Mouse (Mus musculus) kidney, postnatal 0 days (tissue): ENCODE measurements around the gene Podxl. TPM values are rescaled to one million over a fixed set of nuclear protein-coding genes. Genes with fewer than 3 reads are reported as not detected.

Experiments
- ATAC-seq: fragments of 200-750 bp; cut with Nextera tagmentation; replicated peaks from 2 replicates; pipeline ENCODE4 v1.8.0; 2017; ENCODE audit warnings: low read depth, moderate number of reproducible peaks, moderate TSS enrichment, moderate library complexity; ENCODE audit not compliant: low FRiP score
- DNase-seq: peaks from one replicate; pipeline ENCODE4 v3.0.0-alpha.2; 2016; ENCODE audit warnings: low spot score
- H3K27ac ChIP-seq: fragments of 300-500 bp; sonication (generic); 2 replicates; pipeline ENCODE4 v1.5.1; 2014; ENCODE audit warnings: mild to moderate bottlenecking
- H3K27me3 ChIP-seq: fragments of 300-500 bp; sonication (generic); 2 replicates; pipeline ENCODE4 v1.6.1; 2014; ENCODE audit warnings: low read length, mixed read lengths; ENCODE audit not compliant: insufficient read depth
- H3K36me3 ChIP-seq: fragments of 300-500 bp; sonication (generic); 2 replicates; pipeline ENCODE4 v1.6.1; 2014; ENCODE audit warnings: low read length, mixed read lengths; ENCODE audit not compliant: insufficient read depth
- H3K4me1 ChIP-seq: fragments of 300-500 bp; sonication (generic); replicated peaks from 2 replicates; pipeline ENCODE4 v1.6.1; 2014; ENCODE audit warnings: antibody characterized with exemption, low read length, mixed read lengths; ENCODE audit not compliant: insufficient read depth
- H3K4me2 ChIP-seq: fragments of 300-500 bp; sonication (generic); 2 replicates; pipeline ENCODE4 v1.6.1; 2014; ENCODE audit warnings: mild to moderate bottlenecking, low read length, moderate library complexity, mixed read lengths
- H3K4me3 ChIP-seq: fragments of 300-500 bp; sonication (generic); replicated peaks from 2 replicates; pipeline ENCODE4 v1.5.1; 2014; ENCODE audit warnings: low read depth, low read length
- H3K9ac ChIP-seq: fragments of 300-500 bp; sonication (generic); 2 replicates; pipeline ENCODE4 v1.6.1; 2014; ENCODE audit warnings: low read depth, low read length
- H3K9me3 ChIP-seq: fragments of 300-500 bp; sonication (generic); replicated peaks from 2 replicates; pipeline ENCODE4 v1.6.1; 2016; ENCODE audit warnings: low read length, inconsistent platforms, mixed read lengths
- CTCF ChIP-seq: IDR thresholded peaks from 2 replicates; pipeline ENCODE4 v1.5.1; 2016; ENCODE audit warnings: antibody characterized with exemption, low read depth, mild to moderate bottlenecking, moderate library complexity
- WGBS: fragments of 180-500 bp; shearing (Covaris S2); extraction: QIAGEN DNeasy Blood & Tissue Kit; methylation state at CpG from one replicate; pipeline ENCODE4 v1.1.7; 2014; 5-methylcytosine and 5-hydroxymethylcytosine counted together
- polyA plus RNA-seq: library from polyadenylated mRNA; unstranded; fragments of >200 nt; fragmentation: Nextera tagmentation; extraction: Ambion mirVana; gene quantifications from 2 replicates; pipeline ENCODE4 v1.2.1, GENCODE M21; 2015

Podxl gene
- polyA plus RNA-seq, 1 experiment from 2014 or later: 85.5 TPM

DNA sequence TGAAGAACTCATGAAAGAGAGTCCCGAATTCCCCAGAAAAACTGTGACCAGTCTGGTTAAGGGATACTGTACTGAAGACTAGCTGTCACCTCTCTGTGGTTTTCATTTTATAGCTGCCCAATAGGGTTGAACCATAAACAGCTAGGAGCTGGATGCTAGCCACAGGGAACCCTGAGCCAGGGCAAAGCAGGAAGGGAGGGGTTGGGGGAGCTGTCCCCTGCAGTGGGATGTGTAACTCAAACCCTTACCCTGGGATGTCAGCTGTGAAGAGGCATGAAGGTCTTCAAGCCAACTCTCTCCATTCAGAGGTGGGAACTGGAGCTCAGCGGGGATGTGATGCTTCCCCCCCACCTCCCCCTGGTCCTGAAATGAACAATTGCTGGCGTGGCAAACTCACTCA, 36.1 kb upstream of the Podxl start:
- no peak overlapping the region for H3K4me3 ChIP-seq
- TF ChIP-seq CTCF: no peak
- no peaks in the 10 kb centered on the region for H3K36me3 ChIP-seq
- H3K27ac ChIP-seq: peak overlapping the region; percentile 68; the same call in 1 of the 2 replicates
- DNase-seq (peak; percentile 41), ATAC-seq (no peak; the same call in 1 of the 2 replicates)
- peaks cover 18% of the 10 kb centered on the region for H3K4me1 ChIP-seq
- 21% methylated on average over 3 of the region's 3 CpGs for WGBS
- H3K9me3 ChIP-seq: no peaks in the 10 kb centered on the region
- H3K27me3 ChIP-seq: no peaks in the 10 kb centered on the region
- no peak overlapping the region for H3K4me2 ChIP-seq
- H3K9ac ChIP-seq: no peak overlapping the region

DNA sequence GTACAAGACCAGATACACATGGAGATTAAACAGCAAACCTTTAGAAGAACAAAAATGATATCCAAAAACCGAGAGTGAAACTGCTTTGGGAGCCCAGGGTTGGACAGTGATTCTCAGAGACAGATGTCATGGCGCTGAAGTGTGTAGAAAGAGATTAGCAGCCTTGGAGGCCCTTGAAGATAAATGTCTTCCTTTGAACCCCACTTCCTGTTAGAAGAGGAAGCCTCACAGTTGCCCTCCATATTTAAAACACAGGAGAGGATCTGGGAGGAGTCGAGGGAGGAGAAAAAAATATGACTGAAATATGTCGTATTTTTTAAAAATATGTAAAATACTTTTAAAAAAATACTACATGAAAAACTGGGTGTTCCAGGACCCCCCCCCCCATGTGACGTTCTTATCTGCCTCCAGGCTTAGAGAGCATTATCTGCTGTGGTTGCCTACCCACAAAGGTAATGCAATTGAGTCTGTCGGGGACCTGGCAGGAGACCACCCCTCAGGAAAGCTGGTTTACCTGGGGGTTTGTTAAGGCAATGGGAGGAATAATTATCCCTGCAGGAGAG, 34.6 kb upstream of the Podxl start:
- TF ChIP-seq CTCF: no peak
- Histone ChIP-seq H3K27me3 (no peaks in the 10 kb centered on the region), H3K4me1 (peaks cover 18% of the 10 kb centered on the region), H3K27ac (0 out of 2 replicates have a peak overlapping the region, but pooled peaks have one; percentile 13), H3K9ac (no peak overlapping the region), H3K4me2 (no peak overlapping the region), H3K36me3 (no peaks in the 10 kb centered on the region), H3K9me3 (no peaks in the 10 kb centered on the region), H3K4me3 (no peak overlapping the region)
- WGBS: 73% methylated on average over 6 of the region's 6 CpGs
- ATAC-seq (no peak), DNase-seq (peak; percentile 42)

GRCm38 (mm10) chr6:31597136-31597460, 33.3 kb upstream of the Podxl start:
- 0 out of 2 replicates have a peak overlapping the region, but pooled peaks have one; percentile 13 for H3K4me2 ChIP-seq

DNA sequence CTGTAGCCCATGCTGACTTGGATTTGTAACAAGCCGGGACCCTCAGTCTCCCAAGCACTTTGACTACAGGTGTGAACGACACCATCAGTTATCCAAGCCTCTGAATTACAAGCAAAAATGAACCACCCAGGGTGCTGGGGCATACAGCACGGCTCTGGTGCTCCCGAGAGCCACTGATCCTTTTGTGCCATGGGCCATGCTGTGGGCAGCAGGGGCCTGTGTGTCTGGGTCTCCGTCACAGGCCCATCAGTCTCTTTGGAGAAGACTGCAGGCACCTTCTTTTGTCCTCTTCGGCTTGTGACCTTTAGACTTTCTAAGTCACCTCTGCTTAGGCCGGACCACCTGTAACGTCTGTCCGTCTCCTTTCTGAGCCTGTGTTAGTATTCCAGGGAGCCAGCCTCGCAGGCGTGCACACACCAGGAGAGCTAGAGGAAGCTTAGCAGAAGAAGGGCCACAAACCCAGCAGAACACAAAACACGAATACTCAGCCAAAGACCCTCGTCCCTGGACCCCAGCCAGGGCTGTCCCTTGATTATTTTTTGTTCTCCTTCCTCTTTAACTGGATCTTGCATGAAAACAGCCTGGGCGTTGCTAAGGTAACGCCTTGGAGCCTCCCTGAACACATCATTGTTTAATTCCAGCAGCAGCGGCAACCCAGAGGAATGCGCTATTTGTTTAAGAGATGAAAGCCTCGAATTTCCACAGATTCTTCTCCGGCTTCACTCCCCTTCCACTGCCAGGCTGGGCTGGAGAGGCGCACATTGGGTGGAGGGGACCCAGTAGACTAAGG, 32.8 kb upstream of the Podxl start:
- no peak overlapping the region for H3K4me3 ChIP-seq
- 0 out of 2 replicates have a peak overlapping the region, but pooled peaks have one; percentile 13 for H3K4me2 ChIP-seq
- no peaks in the 10 kb centered on the region for H3K27me3 ChIP-seq
- no peaks in the 10 kb centered on the region for H3K36me3 ChIP-seq
- DNase-seq: peak; percentile 88
- no peak for TF ChIP-seq CTCF
- no peaks in the 10 kb centered on the region for H3K9me3 ChIP-seq
- H3K9ac ChIP-seq: no peak overlapping the region
- peak overlapping the region; percentile 68 for H3K27ac ChIP-seq
- 27% methylated on average over 20 of the region's 20 CpGs for WGBS
- H3K4me1 ChIP-seq: peaks cover 18% of the 10 kb centered on the region
- ATAC-seq: no peak; the same call in 1 of the 2 replicates

More at GRCm38 (mm10) chr6:31597136-31597460, 33.3 kb upstream of the Podxl start:
- Histone ChIP-seq H3K4me1 (peaks cover 18% of the 10 kb centered on the region), H3K27me3 (no peaks in the 10 kb centered on the region), H3K27ac (peak overlapping the region; percentile 68), H3K9ac (no peak overlapping the region), H3K9me3 (no peaks in the 10 kb centered on the region), H3K36me3 (no peaks in the 10 kb centered on the region), H3K4me3 (no peak overlapping the region)
- 32% methylated on average over 4 of the region's 4 CpGs for WGBS
- DNase-seq: no peak
- no peak for ATAC-seq
- TF ChIP-seq CTCF: no peak

GRCm38 (mm10) chr6:31592579-31593238, 28.9 kb upstream of the Podxl start:
- WGBS: 75% methylated on average over 1 of the region's 1 CpGs
- no peak overlapping the region for H3K4me3 ChIP-seq
- TF ChIP-seq CTCF: no peak
- DNase-seq (peak; percentile 47), ATAC-seq (no peak)
- no peaks in the 10 kb centered on the region for H3K27me3 ChIP-seq
- H3K9ac ChIP-seq: no peak overlapping the region
- no peaks in the 10 kb centered on the region for H3K9me3 ChIP-seq
- no peaks in the 10 kb centered on the region for H3K36me3 ChIP-seq
- peaks cover 10% of the 10 kb centered on the region for H3K4me1 ChIP-seq
- H3K4me2 ChIP-seq: no peak overlapping the region
- H3K27ac ChIP-seq: peak overlapping the region; percentile 73

GRCm38 (mm10) chr6:31592128-31592527, 28.3 kb upstream of the Podxl start:
- no peaks in the 10 kb centered on the region for H3K27me3 ChIP-seq
- ATAC-seq (no peak), DNase-seq (no peak)
- no peak overlapping the region for H3K4me3 ChIP-seq
- no peak overlapping the region for H3K9ac ChIP-seq
- no peak overlapping the region for H3K4me2 ChIP-seq
- no peak overlapping the region for H3K27ac ChIP-seq
- peaks cover 8% of the 10 kb centered on the region for H3K4me1 ChIP-seq
- no peaks in the 10 kb centered on the region for H3K36me3 ChIP-seq
- WGBS: 83% methylated on average over 2 of the region's 2 CpGs
- no peak for TF ChIP-seq CTCF
- no peaks in the 10 kb centered on the region for H3K9me3 ChIP-seq
